Mouse (Mus musculus) CD8-positive naive resting alpha-beta T cell, adult 57 days (primary cell): ENCODE data around the gene P2ry13. TPM values are rescaled to one million over a fixed set of nuclear protein-coding genes. Genes with fewer than 3 reads are reported as not detected.

Experiments used
- total RNA-seq: library from RNA; stranded (reverse); gene quantifications from one replicate; pipeline ENCODE4 v1.2.4, GENCODE M21; 2023

The P2ry13 gene
- 0.92 TPM for total RNA-seq

DNA sequence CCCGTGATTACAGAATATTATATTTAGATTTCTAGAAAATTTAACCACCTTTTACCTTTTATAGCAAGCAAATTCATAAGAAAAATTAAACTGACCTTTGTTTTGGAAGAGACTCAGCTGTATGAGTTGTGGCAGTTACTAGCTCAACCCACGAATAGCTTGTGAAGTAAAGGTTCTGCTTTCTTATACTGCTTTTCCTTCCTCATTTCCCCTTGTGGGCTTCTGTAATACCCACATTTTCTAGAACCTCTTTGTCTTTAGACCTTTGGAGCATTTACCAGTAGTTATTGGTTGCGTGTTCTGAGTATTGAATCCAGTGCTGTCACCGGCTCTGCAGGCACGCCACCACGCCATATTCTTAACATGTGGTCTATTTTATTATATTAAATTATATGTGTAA, at the start of gene P2ry13:
Gene P2ry13 (minus strand): TSS at position 156 of the 400 bp plus-strand sequence.

DNA sequence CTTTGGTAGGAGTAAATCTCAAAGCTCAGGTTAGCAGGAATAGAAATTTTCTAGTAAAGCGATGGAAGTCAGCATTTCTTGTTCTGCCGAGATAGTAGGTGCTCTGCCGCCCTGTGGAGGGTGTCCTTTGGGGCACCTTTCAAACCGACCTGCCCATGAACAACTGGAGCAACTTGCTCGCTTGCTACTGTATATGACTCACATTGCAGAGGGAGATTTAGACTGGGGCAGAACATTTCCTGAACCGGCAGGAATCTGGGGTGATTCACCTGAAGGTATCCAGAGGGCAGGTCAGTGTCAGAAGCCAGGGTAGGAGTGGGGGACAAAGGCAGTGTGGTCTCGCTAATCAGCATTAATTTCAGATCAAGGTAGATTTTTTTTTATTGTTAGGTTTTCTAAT, 15.7 kb downstream of the P2ry13 start, which contains the start of gene Gpr87:
Gene Gpr87 (minus strand): TSS at position 167 of the 400 bp plus-strand sequence.

Other genes starting within 250 kb of the P2ry13 start
- gene Med12l, start 205.1 kb downstream of the P2ry13 start, total RNA-seq: 0.31 TPM
- gene Gpr171, start 109.1 kb downstream of the P2ry13 start, total RNA-seq: 94.5 TPM
- gene P2ry14, start 57.3 kb downstream of the P2ry13 start, total RNA-seq: 1.8 TPM
- gene Gpr87, start 15.8 kb downstream of the P2ry13 start, total RNA-seq: not detected
- 0.34 TPM for gene P2ry12, start 52.0 kb upstream of the P2ry13 start, total RNA-seq
- gene Igsf10, start 133.5 kb upstream of the P2ry13 start, total RNA-seq: not detected